ENCODE assay signal across 9 mouse cellular contexts in genomic region chr17:87200721-87201242, GRCm38 (mm10).
A peak's percentile ranks its signal among the peaks of the same experiment; 100 is the strongest.
DNase-seq lines count a peak whose midpoint lies in the region; ATAC-seq and TF ChIP-seq lines count a peak whose summit lies in the region.
"Had no signal": no experiment of that assay in that cellular context is flagged by ENCODE, and none has a peak within 500 bp of the region (broad histone marks: within the 10 kb centered on the region; RNA-seq: fewer than 3 reads in every experiment).

No protein-coding gene starts in this region.

- TF ChIP-seq POLR2A in brain, embryonic 14.5 days (IDR thresholded peaks at IDR 0.05; ENCODE audit: borderline replicate concordance, extremely low read depth, insufficient read depth, insufficient read length, poor library complexity, severe bottlenecking): no peak

- no peak overlapping the region for H3K9ac ChIP-seq in intestine, embryonic 16.5 days (ENCODE audit: low read depth, low read length)
- H3K9ac ChIP-seq in liver, embryonic 16.5 days (ENCODE audit: low read depth, low read length): no peak overlapping the region
- H3K9ac ChIP-seq: liver, embryonic 14.5 days had no signal

- TF ChIP-seq CTCF in brain, embryonic 14.5 days (IDR thresholded peaks at IDR 0.05; ENCODE audit: borderline replicate concordance, extremely low read depth, insufficient read depth, insufficient read length): no peak

- H3K27me3 ChIP-seq in megakaryocyte, embryonic 14.5 days (replicated peaks): no peaks in the 10 kb centered on the region
- H3K27me3 ChIP-seq in intestine, embryonic 16.5 days (replicated peaks; ENCODE audit: control insufficient read depth, insufficient read depth, low read length): no peaks in the 10 kb centered on the region
- no peaks in the 10 kb centered on the region for H3K27me3 ChIP-seq in liver, embryonic 16.5 days (ENCODE audit: control insufficient read depth, insufficient read depth, low read depth, low read length)

- H3K27ac ChIP-seq in intestine, embryonic 16.5 days (ENCODE audit: low read length): peak overlapping the region; percentile 58
- no peak overlapping the region for H3K27ac ChIP-seq in liver, embryonic 16.5 days (ENCODE audit: low read length)
- H3K27ac ChIP-seq: liver, embryonic 14.5 days had no signal

- no peak overlapping the region for H3K4me2 ChIP-seq in intestine, embryonic 16.5 days (ENCODE audit: low read depth, low read length)
- H3K4me2 ChIP-seq in liver, embryonic 16.5 days (ENCODE audit: low read depth, low read length): no peak overlapping the region

- H3K4me3 ChIP-seq in megakaryocyte, embryonic 14.5 days (replicated peaks): peak overlapping the region; percentile 53
- H3K4me3 ChIP-seq in intestine, embryonic 16.5 days (ENCODE audit: low read length): no peak overlapping the region
- H3K4me3 ChIP-seq in liver, embryonic 16.5 days (ENCODE audit: low read depth, low read length): no peak overlapping the region

- peaks cover 82% of the 10 kb centered on the region for H3K4me1 ChIP-seq in megakaryocyte, embryonic 14.5 days
- H3K4me1 ChIP-seq in intestine, embryonic 16.5 days (ENCODE audit: control insufficient read depth, insufficient read depth, low read length): peaks cover 20% of the 10 kb centered on the region
- peaks cover 8% of the 10 kb centered on the region for H3K4me1 ChIP-seq in liver, embryonic 16.5 days (ENCODE audit: control insufficient read depth, low read depth, low read length)

- no peaks in the 10 kb centered on the region for H3K9me3 ChIP-seq in megakaryocyte, embryonic 14.5 days
- no peaks in the 10 kb centered on the region for H3K9me3 ChIP-seq in intestine, embryonic 16.5 days (ENCODE audit: control insufficient read depth, low read length)
- no peaks in the 10 kb centered on the region for H3K9me3 ChIP-seq in liver, embryonic 16.5 days (replicated peaks; ENCODE audit: control insufficient read depth, low read length)

- H3K36me3 ChIP-seq in megakaryocyte, embryonic 14.5 days (replicated peaks; ENCODE audit: low read length): no peaks in the 10 kb centered on the region
- no peaks in the 10 kb centered on the region for H3K36me3 ChIP-seq in intestine, embryonic 16.5 days (ENCODE audit: control insufficient read depth, insufficient read depth, low read length)
- no peaks in the 10 kb centered on the region for H3K36me3 ChIP-seq in liver, embryonic 16.5 days (ENCODE audit: control insufficient read depth, insufficient read depth)

- ATAC-seq in megakaryocyte, adult 5-6 weeks (ENCODE audit: poor library complexity, severe bottlenecking): no peak
- peak; percentile 78 for ATAC-seq in intestine, embryonic 16.5 days
- 0 out of 2 replicates have a peak, but pooled peaks have one; percentile 28 for ATAC-seq in liver, embryonic 16.5 days (ENCODE audit: low read depth)
- ATAC-seq in monocyte, adult 5-6 weeks (replicated peaks; ENCODE audit: insufficient number of reproducible peaks, low FRiP score, low TSS enrichment, poor library complexity, severe bottlenecking): no peak

- WGBS in intestine, embryonic 16.5 days: 42% methylated on average over 3 of the region's 3 CpGs
- WGBS in liver, embryonic 16.5 days (ENCODE audit: insufficient replicate concordance): 50% methylated on average over 3 of the region's 3 CpGs

- peak; percentile 88 for DNase-seq in brain, embryonic 14.5 days (ENCODE audit: low read depth)
- DNase-seq in forelimb bud, embryonic 11.5 days (ENCODE audit: low read depth, low spot score): peak; percentile 50
- peak; percentile 56 for DNase-seq in ovary, postnatal 14 days (ENCODE audit: low spot score)

Comparison
In these comparisons a context has a peak if more than half of its experiments do, and no peak if none do; other contexts are left out.
1. ATAC-seq: peak in intestine, embryonic 16.5 days (single experiment) and liver, embryonic 16.5 days (single experiment); none in megakaryocyte, adult 5-6 weeks (single experiment) and monocyte, adult 5-6 weeks (single experiment).
2. Peak in every context shown above with its lines, with median percentiles within 50 percentile points of each other: DNase-seq.